Comparison of ENCODE assay signal across 15 mouse cellular contexts in the genomic region with DNA sequence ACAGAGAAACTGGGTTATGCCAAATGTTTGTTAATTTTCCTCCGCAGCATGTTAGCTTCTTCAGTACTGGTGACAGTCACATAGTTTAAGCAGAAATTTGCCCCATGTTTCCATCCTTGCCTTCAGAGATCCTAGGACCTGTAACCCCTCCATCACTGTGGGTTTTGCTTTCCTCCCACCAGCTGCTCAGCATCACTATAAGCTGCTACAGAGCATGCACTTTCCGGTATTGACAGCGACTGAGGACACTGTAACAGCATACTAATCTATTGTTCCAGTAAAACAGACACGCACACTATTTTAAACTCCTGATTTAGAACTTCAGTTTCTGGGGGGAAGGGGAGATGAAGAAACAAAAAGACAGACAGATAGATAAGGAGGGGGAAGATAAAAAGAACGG.
DNase-seq lines count a peak whose midpoint lies in the region; ATAC-seq and TF ChIP-seq lines count a peak whose summit lies in the region.
"Had no signal": no experiment of that assay in that cellular context is flagged by ENCODE, and none has a peak within 500 bp of the region (broad histone marks: within the 10 kb centered on the region; RNA-seq: fewer than 3 reads in every experiment).

No protein-coding gene starts in this region.

- no peaks in the 10 kb centered on the region for H3K27me3 ChIP-seq in lung, embryonic 14.5 days (ENCODE audit: insufficient read depth, low read length)
- H3K27me3 ChIP-seq in hindbrain, embryonic 14.5 days (ENCODE audit: control insufficient read depth, insufficient read depth, low read length), result no peaks in the 10 kb centered on the region
- no peaks in the 10 kb centered on the region for H3K27me3 ChIP-seq in midbrain, postnatal 0 days (ENCODE audit: insufficient read depth, low read length)
- H3K27me3 ChIP-seq: liver, embryonic 13.5 days had no signal

- DNase-seq in heart, adult 11 months, result peak; percentile 76
- DNase-seq in heart, postnatal 10 days, result no peak
- peak; percentile 29 for DNase-seq in lung, embryonic 14.5 days
- DNase-seq in lung, postnatal 10 days, result no peak
- DNase-seq in hindbrain, embryonic 14.5 days (ENCODE audit: low spot score), result no peak
- no peak for DNase-seq in midbrain, postnatal 0 days (ENCODE audit: low spot score)
- no peak for DNase-seq in cerebellum, adult 11 months
- DNase-seq: adrenal gland, postnatal 10 days; cerebellum, adult 8-10 months; kidney, adult 8-10 months; liver, embryonic 13.5 days; right cerebral cortex, postnatal 4 days; thymus, adult 18-20 months had no signal

- intact Hi-C loops in heart, postnatal 10 days (cut with DNase I), result no loop called here

- no peak overlapping the region for H3K9ac ChIP-seq in lung, embryonic 14.5 days
- no peak overlapping the region for H3K9ac ChIP-seq in hindbrain, embryonic 14.5 days
- H3K9ac ChIP-seq in midbrain, postnatal 0 days (replicated peaks; ENCODE audit: low read length, poor library complexity, severe bottlenecking), result no peak overlapping the region
- H3K9ac ChIP-seq: liver, embryonic 13.5 days had no signal

- H3K9me3 ChIP-seq in lung, embryonic 14.5 days (ENCODE audit: low read depth, low read length), result no peaks in the 10 kb centered on the region
- H3K9me3 ChIP-seq in hindbrain, embryonic 14.5 days (ENCODE audit: control insufficient read depth, low read length), result peaks cover 3% of the 10 kb centered on the region; the same call in 1 of the 2 replicates
- H3K9me3 ChIP-seq in midbrain, postnatal 0 days (ENCODE audit: low read length), result no peaks in the 10 kb centered on the region
- H3K9me3 ChIP-seq: G1E; liver, embryonic 13.5 days had no signal

- no peak for ATAC-seq in lung, embryonic 14.5 days (ENCODE audit: insufficient read depth)
- ATAC-seq in hindbrain, embryonic 14.5 days (ENCODE audit: low FRiP score), result 0 out of 2 replicates have a peak, but pooled peaks have one; percentile 21
- no peak for ATAC-seq in midbrain, postnatal 0 days (ENCODE audit: low FRiP score)
- ATAC-seq: lung, postnatal 0 days had no signal

- no peaks in the 10 kb centered on the region for H3K4me1 ChIP-seq in lung, embryonic 14.5 days (ENCODE audit: insufficient read depth)
- H3K4me1 ChIP-seq in hindbrain, embryonic 14.5 days (replicated peaks; ENCODE audit: control insufficient read depth, insufficient read depth, low read length), result peaks cover 20% of the 10 kb centered on the region
- 0 out of 2 replicates have a peak, but pooled peaks cover 3% of the 10 kb centered on the region for H3K4me1 ChIP-seq in midbrain, postnatal 0 days (ENCODE audit: insufficient read depth, low read length)
- H3K4me1 ChIP-seq: liver, embryonic 13.5 days had no signal

- no peak for TF ChIP-seq CTCF in lung, embryonic 14.5 days (IDR thresholded peaks at IDR 0.05; ENCODE audit: low read depth)
- no peak for TF ChIP-seq CTCF in midbrain, postnatal 0 days (IDR thresholded peaks at IDR 0.05)

- H3K4me3 ChIP-seq in lung, embryonic 14.5 days (ENCODE audit: low read depth, low read length), result no peak overlapping the region
- H3K4me3 ChIP-seq in hindbrain, embryonic 14.5 days (replicated peaks; ENCODE audit: low read length), result no peak overlapping the region
- H3K4me3 ChIP-seq in midbrain, postnatal 0 days (ENCODE audit: low read depth, low read length), result no peak overlapping the region
- H3K4me3 ChIP-seq: liver, embryonic 13.5 days had no signal

- H3K27ac ChIP-seq in lung, embryonic 14.5 days (ENCODE audit: low read depth), result no peak overlapping the region
- H3K27ac ChIP-seq in hindbrain, embryonic 14.5 days, result 0 out of 2 replicates have a peak overlapping the region, but pooled peaks have one; percentile 17
- H3K27ac ChIP-seq in midbrain, postnatal 0 days (ENCODE audit: low read depth, low read length), result no peak overlapping the region
- H3K27ac ChIP-seq: liver, embryonic 13.5 days had no signal

- H3K36me3 ChIP-seq in lung, embryonic 14.5 days (ENCODE audit: insufficient read depth), result no peaks in the 10 kb centered on the region
- H3K36me3 ChIP-seq in hindbrain, embryonic 14.5 days (replicated peaks; ENCODE audit: control insufficient read depth, insufficient read depth), result no peaks in the 10 kb centered on the region
- no peaks in the 10 kb centered on the region for H3K36me3 ChIP-seq in midbrain, postnatal 0 days (ENCODE audit: insufficient read depth, low read length)
- H3K36me3 ChIP-seq: G1E; liver, embryonic 13.5 days had no signal

- H3K4me2 ChIP-seq in lung, embryonic 14.5 days, result 0 out of 2 replicates have a peak overlapping the region, but pooled peaks have one; percentile 4
- peak overlapping the region; percentile 13; the same call in 1 of the 2 replicates for H3K4me2 ChIP-seq in hindbrain, embryonic 14.5 days (replicated peaks)
- peak overlapping the region; percentile 5; the same call in 1 of the 2 replicates for H3K4me2 ChIP-seq in midbrain, postnatal 0 days (ENCODE audit: low read depth, low read length, poor library complexity, severe bottlenecking)
- H3K4me2 ChIP-seq: liver, embryonic 13.5 days had no signal

- WGBS in lung, embryonic 14.5 days, result 36% methylated on average over 5 of the region's 5 CpGs
- 44% methylated on average over 5 of the region's 5 CpGs for WGBS in hindbrain, embryonic 14.5 days
- WGBS in midbrain, postnatal 0 days, result 35% methylated on average over 5 of the region's 5 CpGs

Comparison
In these comparisons a context has a peak if more than half of its experiments do, and no peak if none do; other contexts are left out.
1. DNase-seq: peak in heart, adult 11 months (single experiment) and lung, embryonic 14.5 days (single experiment); none in heart, postnatal 10 days (0 of 2), lung, postnatal 10 days (single experiment), hindbrain, embryonic 14.5 days (single experiment), midbrain, postnatal 0 days (single experiment) and cerebellum, adult 11 months (single experiment).
2. Peak in every context shown above with its lines, with median percentiles within 50 percentile points of each other: H3K4me2 ChIP-seq.